Mouse (Mus musculus): ENCODE results near the gene Sh3rf1. TPM values are rescaled to one million over a fixed set of nuclear protein-coding genes. Genes with fewer than 3 reads are reported as not detected.

The Sh3rf1 gene
- polyA plus RNA-seq, 2 experiments, result 8.8 to 12.8 TPM

DNA sequence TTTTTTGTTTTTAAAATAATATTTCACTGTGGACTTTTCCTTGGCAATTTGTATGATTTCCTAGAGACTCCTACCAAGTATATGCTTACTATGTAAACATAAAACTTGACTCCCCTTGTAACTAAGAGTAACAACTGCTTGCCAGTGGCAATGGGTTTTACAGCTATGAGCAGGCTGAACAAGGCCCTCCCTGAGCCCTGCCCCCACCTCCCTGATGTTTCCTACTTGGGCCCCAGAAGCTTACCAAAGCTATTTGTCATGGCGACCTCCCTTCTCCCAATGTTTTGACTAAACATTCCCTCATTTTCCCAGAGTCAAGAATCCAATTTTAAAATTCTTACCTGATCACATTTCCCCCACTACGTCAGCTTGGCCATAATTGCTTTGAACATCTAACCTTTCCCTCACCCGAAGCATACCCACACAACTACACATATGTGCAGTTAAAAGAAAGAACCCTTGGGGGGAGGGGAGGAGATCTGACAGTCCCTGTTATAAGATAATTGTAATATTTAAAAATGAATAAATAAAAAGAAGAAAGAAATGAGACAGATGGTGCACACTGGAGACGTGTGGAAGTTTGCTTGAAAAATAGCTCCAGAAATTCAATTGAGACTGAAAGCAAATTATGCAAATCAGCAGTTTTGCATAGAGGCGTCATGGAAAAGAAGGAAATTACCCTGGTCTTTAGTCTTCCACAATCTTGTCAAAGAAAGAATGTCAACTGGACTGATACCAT is 8.4 kb upstream of the Sh3rf1 start:
- no peaks in the 10 kb centered on the region for H3K36me3 ChIP-seq (ENCODE audit: control insufficient read depth, insufficient read depth, low read length)
- no peak overlapping the region for H3K9ac ChIP-seq (ENCODE audit: low read depth, low read length, severe bottlenecking)
- no peaks in the 10 kb centered on the region for H3K9me3 ChIP-seq (ENCODE audit: control insufficient read depth, low read length)
- no peak for ATAC-seq (ENCODE audit: low FRiP score, low read depth)
- H3K4me2 ChIP-seq (replicated peaks; ENCODE audit: low read depth, low read length, severe bottlenecking), result no peak overlapping the region
- H3K27me3 ChIP-seq (ENCODE audit: control insufficient read depth, insufficient read depth, low read length), result no peaks in the 10 kb centered on the region
- no peak for DNase-seq (ENCODE audit: low spot score)
- no peak for TF ChIP-seq POLR2A (IDR thresholded peaks at IDR 0.05; ENCODE audit: borderline replicate concordance, extremely low read depth, insufficient read depth, insufficient read length)
- 53% methylated on average over 5 of the region's 5 CpGs for WGBS
- no peak overlapping the region for H3K4me3 ChIP-seq (replicated peaks; ENCODE audit: low read length)
- no peak overlapping the region for H3K27ac ChIP-seq (replicated peaks; ENCODE audit: low read depth, low read length)
- peaks cover 4% of the 10 kb centered on the region; the same call in 1 of the 2 replicates for H3K4me1 ChIP-seq (ENCODE audit: control insufficient read depth, insufficient read depth, low read length)

DNA sequence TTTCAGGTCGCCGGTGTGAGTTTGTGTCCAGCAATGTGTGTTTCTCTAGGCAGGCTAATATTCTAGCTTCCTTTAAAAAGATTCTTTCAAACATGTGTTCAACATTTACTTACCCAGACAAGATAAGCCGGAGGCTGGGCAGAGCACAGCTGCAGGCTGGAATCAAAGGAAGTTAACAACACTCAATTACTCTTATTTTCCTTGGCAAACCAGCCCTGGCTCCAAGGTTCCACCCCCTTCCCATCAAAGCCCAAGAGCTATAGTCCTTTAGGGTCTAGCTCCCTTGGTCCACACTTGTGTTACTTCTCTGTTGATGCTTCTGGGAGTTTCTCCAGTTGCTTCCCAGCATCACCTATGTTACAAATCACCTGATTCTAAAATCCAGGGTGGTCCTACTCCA is 6.7 kb upstream of the Sh3rf1 start:
- no peaks in the 10 kb centered on the region for H3K27me3 ChIP-seq (ENCODE audit: control insufficient read depth, insufficient read depth, low read length)
- TF ChIP-seq POLR2A (IDR thresholded peaks at IDR 0.05; ENCODE audit: borderline replicate concordance, extremely low read depth, insufficient read depth, insufficient read length), result no peak
- H3K4me1 ChIP-seq (ENCODE audit: control insufficient read depth, insufficient read depth, low read length), result peaks cover 4% of the 10 kb centered on the region; the same call in 1 of the 2 replicates
- DNase-seq (ENCODE audit: low spot score), result no peak
- H3K4me2 ChIP-seq (replicated peaks; ENCODE audit: low read depth, low read length, severe bottlenecking), result no peak overlapping the region
- H3K4me3 ChIP-seq (replicated peaks; ENCODE audit: low read length), result no peak overlapping the region
- no peaks in the 10 kb centered on the region for H3K36me3 ChIP-seq (ENCODE audit: control insufficient read depth, insufficient read depth, low read length)
- 45% methylated on average over 3 of the region's 3 CpGs for WGBS
- no peak overlapping the region for H3K9ac ChIP-seq (ENCODE audit: low read depth, low read length, severe bottlenecking)
- no peak for ATAC-seq (ENCODE audit: low FRiP score, low read depth)
- H3K9me3 ChIP-seq (ENCODE audit: control insufficient read depth, low read length), result no peaks in the 10 kb centered on the region
- no peak overlapping the region for H3K27ac ChIP-seq (replicated peaks; ENCODE audit: low read depth, low read length)

DNA sequence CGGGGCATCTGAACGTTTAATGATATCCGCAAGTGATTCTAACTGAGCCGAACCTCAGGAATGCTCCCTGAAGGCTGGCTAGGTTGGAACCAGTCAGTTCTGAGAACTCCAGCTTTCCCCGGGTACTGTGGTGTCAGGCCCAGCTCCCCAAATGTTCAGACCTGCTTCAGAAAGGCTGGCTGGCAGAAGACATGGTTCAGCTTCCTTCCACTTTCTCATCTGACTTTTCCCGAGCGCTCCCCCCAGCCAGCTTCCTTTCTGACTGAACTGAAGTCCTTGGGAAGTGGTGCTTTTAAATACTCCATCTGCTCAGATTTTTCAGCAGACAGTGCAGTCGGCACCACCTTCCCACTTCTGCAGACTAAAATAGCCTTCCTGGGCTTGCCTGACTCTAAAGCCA is 6.2 kb upstream of the Sh3rf1 start:
- ATAC-seq (ENCODE audit: low FRiP score, low read depth) (no peak), DNase-seq (ENCODE audit: low spot score) (no peak)
- no peak overlapping the region for H3K4me3 ChIP-seq (replicated peaks; ENCODE audit: low read length)
- H3K4me2 ChIP-seq (replicated peaks; ENCODE audit: low read depth, low read length, severe bottlenecking), result no peak overlapping the region
- no peak overlapping the region for H3K27ac ChIP-seq (replicated peaks; ENCODE audit: low read depth, low read length)
- no peaks in the 10 kb centered on the region for H3K9me3 ChIP-seq (ENCODE audit: control insufficient read depth, low read length)
- H3K27me3 ChIP-seq (ENCODE audit: control insufficient read depth, insufficient read depth, low read length), result no peaks in the 10 kb centered on the region
- H3K4me1 ChIP-seq (ENCODE audit: control insufficient read depth, insufficient read depth, low read length), result peaks cover 4% of the 10 kb centered on the region; the same call in 1 of the 2 replicates
- no peak overlapping the region for H3K9ac ChIP-seq (ENCODE audit: low read depth, low read length, severe bottlenecking)
- TF ChIP-seq POLR2A (IDR thresholded peaks at IDR 0.05; ENCODE audit: borderline replicate concordance, extremely low read depth, insufficient read depth, insufficient read length), result no peak
- 57% methylated on average over 8 of the region's 8 CpGs for WGBS
- no peaks in the 10 kb centered on the region for H3K36me3 ChIP-seq (ENCODE audit: control insufficient read depth, insufficient read depth, low read length)

DNA sequence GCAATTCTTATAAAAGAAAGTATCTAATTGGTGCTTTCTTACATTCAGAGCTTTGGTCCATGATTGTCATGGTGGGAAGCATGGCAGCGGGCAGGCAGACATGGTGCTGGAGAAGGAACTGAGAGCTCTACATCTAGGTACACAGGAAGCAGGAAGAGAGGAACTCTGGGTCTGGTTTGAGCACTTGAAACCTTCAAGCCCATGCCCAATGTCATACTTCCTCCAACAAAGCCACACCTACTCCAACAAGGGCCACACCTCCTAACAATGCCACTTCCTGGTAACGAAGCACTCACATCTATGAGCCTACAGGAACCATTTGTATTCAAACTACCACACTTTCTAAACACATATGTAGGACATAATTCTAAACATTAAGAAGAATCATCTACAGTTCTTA is 5.2 kb upstream of the Sh3rf1 start:
- Histone ChIP-seq H3K27me3 (ENCODE audit: control insufficient read depth, insufficient read depth, low read length) (no peaks in the 10 kb centered on the region), H3K4me1 (ENCODE audit: control insufficient read depth, insufficient read depth, low read length) (peaks cover 6% of the 10 kb centered on the region; the same call in 1 of the 2 replicates), H3K36me3 (ENCODE audit: control insufficient read depth, insufficient read depth, low read length) (no peaks in the 10 kb centered on the region), H3K9me3 (ENCODE audit: control insufficient read depth, low read length) (no peaks in the 10 kb centered on the region), H3K4me2 (replicated peaks; ENCODE audit: low read depth, low read length, severe bottlenecking) (no peak overlapping the region), H3K9ac (ENCODE audit: low read depth, low read length, severe bottlenecking) (no peak overlapping the region), H3K4me3 (replicated peaks; ENCODE audit: low read length) (no peak overlapping the region), H3K27ac (replicated peaks; ENCODE audit: low read depth, low read length) (no peak overlapping the region)
- WGBS, result 95% methylated on average over 2 of the region's 2 CpGs
- ATAC-seq (ENCODE audit: low FRiP score, low read depth) (no peak), DNase-seq (ENCODE audit: low spot score) (no peak)
- TF ChIP-seq POLR2A (IDR thresholded peaks at IDR 0.05; ENCODE audit: borderline replicate concordance, extremely low read depth, insufficient read depth, insufficient read length), result no peak

DNA sequence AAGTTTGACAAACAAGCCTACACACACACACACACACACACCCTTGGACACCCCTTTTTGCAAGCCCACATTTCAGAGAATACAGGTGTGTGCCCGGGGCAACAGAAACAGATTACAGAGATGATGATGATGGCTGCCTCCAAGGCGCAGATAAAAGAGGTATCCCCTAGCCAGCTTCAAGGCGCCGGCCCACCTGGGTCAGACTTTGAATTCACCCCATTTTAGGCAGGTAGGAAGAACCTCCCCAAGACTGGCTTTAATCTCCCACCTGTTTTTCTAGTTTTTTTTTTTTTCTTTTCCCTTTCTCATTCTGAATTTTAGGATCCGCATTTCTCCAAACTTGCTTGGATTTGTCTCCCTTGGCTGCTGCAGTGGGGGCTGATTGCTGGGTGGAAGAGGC is 389 bp upstream of the Sh3rf1 start:
- H3K27me3 ChIP-seq (ENCODE audit: control insufficient read depth, insufficient read depth, low read length), result no peaks in the 10 kb centered on the region
- H3K4me2 ChIP-seq (replicated peaks; ENCODE audit: low read depth, low read length, severe bottlenecking), result peak overlapping the region; percentile 88
- H3K27ac ChIP-seq (replicated peaks; ENCODE audit: low read depth, low read length), result no peak overlapping the region
- H3K4me1 ChIP-seq (ENCODE audit: control insufficient read depth, insufficient read depth, low read length), result peaks cover 29% of the 10 kb centered on the region
- peak overlapping the region; percentile 81 for H3K4me3 ChIP-seq (replicated peaks; ENCODE audit: low read length)
- H3K9ac ChIP-seq (ENCODE audit: low read depth, low read length, severe bottlenecking), result peak overlapping the region; percentile 78
- ATAC-seq (ENCODE audit: low FRiP score, low read depth) (no peak), DNase-seq (ENCODE audit: low spot score) (no peak)
- 24% methylated on average over 5 of the region's 5 CpGs for WGBS
- TF ChIP-seq POLR2A (IDR thresholded peaks at IDR 0.05; ENCODE audit: borderline replicate concordance, extremely low read depth, insufficient read depth, insufficient read length), result no peak
- H3K36me3 ChIP-seq (ENCODE audit: control insufficient read depth, insufficient read depth, low read length), result peaks cover 5% of the 10 kb centered on the region; the same call in 1 of the 2 replicates
- no peaks in the 10 kb centered on the region for H3K9me3 ChIP-seq (ENCODE audit: control insufficient read depth, low read length)

Measured in limb, embryonic 14.5 days (tissue).